Mouse (Mus musculus) cerebellum, adult 2 months (tissue): ENCODE measurements around the gene Wdr43.

Source experiments
- CTCF ChIP-seq: fragments of 200-500 bp; IDR thresholded peaks from 2 replicates; pipeline ENCODE4 v1.5.1; 2011; ENCODE audit warnings: low read depth, mild to moderate bottlenecking, control low read depth, low read length, moderate library complexity, borderline replicate concordance; ENCODE audit not compliant: insufficient read depth
- POLR2A ChIP-seq: fragments of 200-500 bp; IDR thresholded peaks from 2 replicates; pipeline ENCODE4 v1.6.1; 2011; ENCODE audit warnings: low read length, control low read depth, borderline replicate concordance; ENCODE audit not compliant: insufficient read depth

- no peak for TF ChIP-seq CTCF
- no peak for TF ChIP-seq POLR2A
Observed at GRCm38 (mm10) chr17:71697896-71698618, 82.4 kb downstream of the Wdr43 start.
